Mouse (Mus musculus) kidney, postnatal 36 days (tissue): ENCODE results near the gene Pdlim7.

Experiments used
- DNase-seq, 2 experiments: peaks; one replicate each; pipeline ENCODE4 v3.0.0; 2021 to 2022; ENCODE audit warnings: mixed read lengths in 2 of 2

Pdlim7 gene

DNA sequence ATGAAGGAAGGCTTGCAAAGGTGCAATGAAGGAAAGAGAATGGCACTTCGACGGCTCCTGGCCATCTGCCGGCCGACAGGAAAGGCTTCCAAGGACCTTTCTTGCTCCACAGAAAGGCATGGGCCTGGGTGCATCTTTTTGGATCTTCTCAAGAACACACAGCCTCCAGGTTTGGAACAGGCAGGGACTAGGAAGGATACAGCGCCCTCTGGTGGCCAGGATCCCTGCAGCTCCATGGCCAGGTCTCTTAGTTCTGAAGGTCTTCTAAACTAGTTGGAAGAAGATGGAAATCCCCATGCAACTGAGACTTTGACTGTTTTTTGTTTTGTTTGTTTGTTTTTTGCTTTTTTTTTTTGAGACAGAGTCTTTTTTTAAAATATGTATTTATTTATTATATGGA, 3.5 kb upstream of the Pdlim7 start:
- peak; percentile 86 to 96 for DNase-seq

DNA sequence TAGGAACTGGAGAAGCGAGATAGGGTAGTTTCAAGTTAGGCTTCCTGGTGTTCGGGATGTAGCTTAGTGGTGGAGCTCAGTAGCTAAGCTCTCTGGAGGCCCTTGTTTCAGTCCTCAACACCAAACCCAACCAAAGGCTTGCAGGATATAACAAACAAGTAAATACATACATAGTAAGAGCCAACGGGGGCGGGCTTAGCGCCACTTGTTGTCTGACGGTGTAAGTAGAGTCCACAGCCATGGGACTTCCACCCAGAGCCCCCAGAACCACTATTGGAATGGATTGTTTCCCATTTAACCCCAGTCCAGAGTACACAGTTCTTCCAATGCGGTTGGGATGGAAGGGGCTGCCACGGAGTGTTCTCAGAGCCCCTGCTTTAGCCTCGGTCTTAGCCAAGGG, 352 bp upstream of the Pdlim7 start:
- no peak for DNase-seq

DNA sequence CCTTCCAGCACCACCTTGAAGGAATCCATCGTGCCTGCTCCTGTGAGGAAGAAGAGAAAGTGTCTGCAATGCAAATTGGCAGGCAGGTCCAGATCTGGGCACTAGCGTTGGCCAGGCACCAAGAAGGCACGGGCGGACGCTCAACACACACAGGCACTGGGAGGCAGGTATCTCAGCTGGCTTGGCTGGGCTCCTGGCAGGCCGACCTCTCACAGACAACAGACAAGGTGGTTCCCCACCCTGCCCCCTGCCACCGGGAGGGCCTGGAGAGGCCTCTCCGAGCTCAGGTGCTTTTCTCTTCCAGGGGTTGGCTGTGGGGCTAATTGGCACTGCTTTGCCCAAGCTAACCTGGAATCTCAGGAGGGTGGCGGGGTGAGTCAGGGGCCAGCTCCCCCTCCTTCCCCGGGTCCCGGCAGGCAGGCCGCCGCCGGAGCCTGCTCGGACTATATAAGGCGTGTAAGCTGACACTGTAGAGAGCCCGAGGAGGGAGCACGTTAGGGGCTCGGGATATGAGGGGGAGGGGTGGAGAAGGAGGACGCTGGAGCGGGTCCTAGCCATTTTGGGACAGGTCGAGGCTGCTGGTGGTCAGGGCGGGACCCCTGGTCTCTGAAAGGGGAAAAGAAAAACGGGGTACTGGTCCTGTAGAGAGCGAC, 971 bp downstream of the Pdlim7 start:
- peak; percentile 67 to 79 for DNase-seq

DNA sequence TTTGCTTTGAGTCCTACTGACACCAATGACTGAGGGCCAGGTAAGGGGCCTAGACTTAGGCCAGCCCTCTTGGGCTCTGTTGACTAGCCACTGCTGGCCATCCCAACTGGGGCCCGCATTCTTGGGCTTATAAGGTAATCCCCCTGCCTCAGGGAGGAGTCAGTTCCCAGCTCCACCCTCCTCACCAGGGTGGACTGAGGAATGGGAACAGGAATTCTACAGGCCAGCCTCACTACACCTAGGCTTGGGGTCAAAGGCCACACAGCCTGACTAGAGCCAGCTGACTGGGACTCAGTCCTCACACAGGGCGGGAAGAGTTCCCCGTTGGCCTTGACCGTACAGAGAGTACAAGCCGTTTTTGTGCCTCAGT, 2.0 kb downstream of the Pdlim7 start:
- peak in 1 of 2 experiments; percentile 30 for DNase-seq

DNA sequence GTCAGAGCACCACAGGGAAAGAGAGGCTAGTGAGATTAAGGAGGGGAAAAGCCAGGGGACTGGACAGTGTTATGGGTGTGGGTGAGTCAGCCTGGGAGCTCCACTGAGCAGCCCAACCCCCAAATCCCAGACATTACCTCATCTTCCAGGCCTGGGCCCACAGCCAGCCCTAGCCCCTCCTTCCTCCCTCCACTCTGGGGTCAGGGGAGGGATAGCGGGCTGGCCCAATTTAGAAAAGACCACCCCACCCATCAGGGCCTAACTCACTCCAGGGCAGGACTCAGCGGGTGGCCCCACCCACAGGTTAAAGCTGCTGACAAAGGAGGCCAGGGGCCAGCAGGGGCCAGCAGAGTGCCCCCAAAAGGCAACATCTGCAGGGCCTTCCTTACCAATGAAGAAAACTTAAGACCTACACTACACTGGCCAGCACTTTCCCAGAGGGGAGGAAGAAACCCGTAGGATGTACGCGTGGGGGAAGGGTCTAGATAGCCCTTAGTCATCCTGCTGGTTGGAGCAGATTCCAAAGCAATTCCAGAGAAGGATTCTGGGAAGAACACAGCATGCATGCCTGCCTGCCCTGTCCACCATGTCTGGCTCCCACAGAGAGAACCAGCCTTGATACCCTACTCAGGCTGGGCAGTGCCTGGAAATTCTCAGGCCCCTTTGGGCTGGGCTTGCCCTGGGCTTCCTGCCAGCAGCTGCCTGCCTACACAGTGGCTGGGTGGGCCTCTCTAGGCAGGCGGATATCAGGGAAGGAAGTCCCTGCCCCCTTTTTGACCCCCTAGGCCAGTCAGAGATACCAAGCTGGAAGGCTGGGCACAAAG, 2.6 kb downstream of the Pdlim7 start:
- DNase-seq = peak; percentile 74 to 83

- DNase-seq = no peak
Measured at GRCm38 (mm10) chr13:55510332-55510667, 3.2 kb downstream of the Pdlim7 start.

GRCm38 (mm10) chr13:55508531-55508930, 4.9 kb downstream of the Pdlim7 start:
- DNase-seq = no peak

DNA sequence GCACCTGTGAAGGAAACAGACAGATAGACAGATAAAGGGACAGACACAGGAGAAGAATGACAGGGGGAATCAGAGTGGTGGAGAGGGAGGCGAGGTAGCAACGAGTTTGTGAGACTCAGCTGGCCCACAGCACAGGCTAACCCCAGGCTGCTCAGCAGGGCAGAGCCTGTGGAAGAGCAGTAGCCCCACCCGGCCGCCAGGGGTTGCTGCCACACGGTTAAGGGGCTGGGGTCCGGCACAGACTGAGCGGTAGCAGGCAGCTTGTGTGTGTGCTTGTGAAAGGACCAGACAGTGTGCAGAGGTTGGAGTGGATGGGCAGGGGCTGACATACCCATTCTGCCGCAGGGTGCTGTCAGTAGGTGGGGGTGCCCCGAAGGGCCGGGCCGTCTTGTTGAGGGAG, 5.6 kb downstream of the Pdlim7 start:
- DNase-seq = no peak

GRCm38 (mm10) chr13:55506697-55507096, 6.8 kb downstream of the Pdlim7 start:
- DNase-seq = no peak

DNA sequence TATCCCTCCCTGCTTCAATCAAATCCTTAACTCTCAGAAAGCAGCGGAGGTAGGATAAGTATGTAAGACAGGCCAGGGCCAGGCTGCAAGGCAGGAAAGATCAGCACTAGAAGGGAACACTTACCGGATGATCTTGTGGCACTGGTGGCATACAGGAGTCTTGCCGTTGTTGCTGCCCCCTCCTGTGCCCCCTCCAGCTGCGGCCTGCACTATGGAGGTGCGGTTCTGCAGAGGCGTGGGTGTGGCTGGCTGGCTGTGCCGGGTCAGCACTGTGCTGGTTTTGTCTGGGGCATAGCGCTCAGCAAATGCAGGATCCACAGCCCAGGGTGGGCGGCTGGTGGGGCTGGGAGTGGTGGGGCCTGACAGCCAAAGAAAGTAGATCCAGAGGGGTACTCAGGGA, 7.7 kb downstream of the Pdlim7 start:
- no peak for DNase-seq

GRCm38 (mm10) chr13:55504390-55504789, 9.1 kb downstream of the Pdlim7 start:
- no peak for DNase-seq

DNA sequence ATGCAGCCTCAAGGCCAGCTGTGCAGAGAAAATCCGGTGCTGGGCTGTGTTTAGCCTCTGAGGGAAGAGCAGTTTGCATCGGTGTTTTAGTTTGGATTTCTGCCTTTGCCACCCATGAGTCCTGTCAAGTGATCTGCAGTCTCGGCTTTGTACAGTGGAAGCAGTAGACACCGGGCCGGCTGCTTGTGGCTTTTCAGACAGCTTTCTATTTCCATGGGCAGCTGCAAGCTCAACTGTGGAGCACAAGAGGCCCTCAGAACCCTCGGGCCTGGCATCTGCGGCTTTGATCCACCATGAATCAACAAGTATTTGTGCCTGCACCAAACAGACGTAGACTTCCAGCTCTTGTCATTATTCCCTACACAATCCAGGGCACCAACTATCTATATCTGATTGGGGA, 11.1 kb downstream of the Pdlim7 start:
- no peak for DNase-seq

DNA sequence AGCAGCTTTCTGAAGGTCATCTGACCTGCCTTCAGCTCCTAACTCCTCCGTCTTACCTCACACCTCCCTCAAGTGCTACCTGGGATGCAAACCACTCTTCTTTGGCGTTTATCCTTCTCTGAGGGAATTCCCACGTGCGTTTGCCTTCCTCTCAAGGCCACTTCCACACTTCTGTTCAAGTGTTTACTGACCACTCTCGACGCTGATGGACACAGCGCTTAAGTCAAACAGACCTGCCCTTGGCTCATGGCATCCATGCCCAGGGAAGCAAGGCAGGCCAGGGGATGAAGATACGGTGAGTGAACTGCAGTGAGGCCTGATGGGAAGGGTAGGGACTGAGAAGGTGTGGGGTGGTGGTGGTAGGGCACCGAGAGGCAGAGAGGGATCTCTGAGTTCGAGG, 12.9 kb downstream of the Pdlim7 start:
- DNase-seq = no peak

- no peak for DNase-seq
Measured at GRCm38 (mm10) chr13:55498906-55499305, 14.6 kb downstream of the Pdlim7 start.

DNA sequence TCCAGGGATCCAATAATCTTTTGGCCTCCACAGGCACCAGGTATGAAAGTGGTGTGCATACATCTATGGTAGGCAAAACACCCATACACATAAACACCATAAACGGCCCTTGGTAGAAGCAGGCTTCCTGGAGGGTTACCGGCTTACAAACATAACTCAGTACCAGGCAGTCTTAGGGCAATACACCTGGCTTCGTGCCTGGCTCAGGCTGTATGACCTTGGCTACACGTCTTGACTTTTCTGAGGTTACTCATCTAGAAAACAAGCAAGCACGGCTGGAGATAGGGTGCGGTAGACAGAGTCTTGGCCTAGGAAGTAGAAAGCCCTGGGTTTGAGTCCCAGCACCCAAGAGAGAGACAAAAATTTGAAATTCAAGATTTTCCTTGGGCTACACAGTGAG, 16.8 kb downstream of the Pdlim7 start:
- peak; percentile 51 to 69 for DNase-seq

DNA sequence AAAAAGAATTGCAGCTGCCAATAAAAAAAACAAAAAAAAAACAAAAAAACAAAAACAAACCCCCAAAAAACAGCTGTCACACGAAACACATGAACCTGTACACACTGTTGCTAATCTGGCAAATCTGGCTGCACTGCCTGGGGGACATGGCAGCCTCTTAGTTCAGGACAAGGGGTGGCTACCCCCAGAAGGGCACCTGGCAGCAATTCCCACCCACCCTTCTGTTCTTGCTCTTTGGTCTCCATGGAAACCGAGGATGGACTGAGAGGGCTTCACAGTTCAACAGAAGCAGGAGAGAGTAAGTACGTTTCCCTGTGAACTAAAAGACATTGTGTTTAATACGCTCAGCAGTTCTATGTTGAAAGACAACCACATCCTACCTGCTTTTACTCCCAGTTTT, 17.8 kb downstream of the Pdlim7 start:
- no peak for DNase-seq

- DNase-seq = peak; percentile 49
Measured at GRCm38 (mm10) chr13:55494883-55495621, 18.4 kb downstream of the Pdlim7 start.

DNA sequence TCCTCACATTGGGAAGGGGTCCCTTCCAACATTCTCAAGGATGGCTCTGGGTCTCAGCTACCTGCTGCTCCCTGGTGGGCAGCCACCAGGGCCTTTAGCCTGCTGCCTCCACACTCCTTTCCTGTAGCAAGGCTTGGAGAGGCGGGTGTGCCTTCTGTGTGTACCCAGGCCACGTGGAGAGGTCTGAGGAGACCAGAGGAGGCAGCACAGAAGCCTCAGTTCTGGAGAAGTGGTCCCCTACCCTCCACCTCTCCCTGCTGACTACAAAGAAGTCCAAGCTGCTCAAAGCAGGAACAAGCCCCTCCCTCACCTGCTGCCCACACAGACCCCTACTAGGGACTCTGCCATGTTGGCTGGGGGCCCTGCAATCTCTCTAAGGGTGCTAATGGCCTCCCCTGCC, 19.2 kb downstream of the Pdlim7 start:
- DNase-seq = no peak

- DNase-seq = peak; percentile 29 to 68
Measured at GRCm38 (mm10) chr13:55487578-55488498, 25.6 kb downstream of the Pdlim7 start, which contains the start of gene Dbn1. Gene Dbn1 (minus strand): TSS chr13:55488111.

DNA sequence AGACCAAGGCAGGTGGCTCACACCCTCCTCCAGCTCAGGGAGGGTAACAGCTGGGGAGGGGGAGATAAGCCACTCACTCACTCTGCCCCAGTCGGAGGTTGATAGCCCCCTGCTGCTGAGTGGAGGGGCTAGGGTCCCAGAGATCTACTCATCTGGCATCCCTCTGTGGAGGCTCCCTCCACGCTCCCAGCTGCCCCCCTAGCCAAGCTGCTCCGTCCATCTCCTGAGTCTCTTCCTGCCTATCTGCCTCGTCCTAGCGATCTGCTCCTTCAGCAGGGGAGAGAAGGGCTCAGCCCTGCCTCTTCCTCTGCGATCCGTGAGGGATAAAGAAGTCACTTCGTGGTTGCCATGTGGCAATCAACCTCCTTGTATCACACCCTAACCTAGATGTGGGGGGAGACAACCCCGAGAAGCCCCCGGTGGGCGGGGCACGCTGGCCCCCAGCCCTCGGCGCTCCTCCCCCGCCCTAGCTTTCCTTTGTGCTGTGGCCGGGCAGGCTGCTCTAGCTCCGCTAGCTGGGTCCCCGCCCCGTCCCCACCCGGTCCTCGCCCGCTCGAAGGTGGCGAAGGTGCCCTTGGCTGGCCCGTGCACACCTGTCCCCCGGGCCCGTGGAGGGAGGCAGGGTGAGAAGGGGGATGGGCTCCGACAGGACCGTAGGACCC, 26.4 kb downstream of the Pdlim7 start:
- DNase-seq = peak in 1 of 2 experiments; percentile 50

- peak in 1 of 2 experiments; percentile 51 for DNase-seq
Measured at GRCm38 (mm10) chr13:55486029-55486794, 27.3 kb downstream of the Pdlim7 start.
